Mouse (Mus musculus) intestine, embryonic 14.5 days (tissue): Measurements from ENCODE around the gene Gm9999. TPM values are rescaled to one million over a fixed set of nuclear protein-coding genes. Genes with fewer than 3 reads are reported as not detected.
A peak's percentile ranks its signal among the peaks of the same experiment; 100 is the strongest.
"Not testable (repeated sequence)": the region's sequence is repeated elsewhere in the genome, so short reads cannot be mapped to it uniquely, and the experiment has no call there.

Experiments
- ATAC-seq: fragments of 200-750 bp; cut with Nextera tagmentation; replicated peaks from 2 replicates; pipeline ENCODE4 v1.8.0; 2017; ENCODE audit warnings: low read depth, moderate number of reproducible peaks, moderate TSS enrichment, moderate library complexity; ENCODE audit not compliant: low FRiP score, low TSS enrichment
- DNase-seq: peaks from one replicate; pipeline ENCODE4 v3.0.0-alpha.2; 2018; ENCODE audit warnings: low spot score
- H3K27ac ChIP-seq: fragments of 300-500 bp; sonication (generic); 2 replicates; pipeline ENCODE4 v1.5.1; 2014; ENCODE audit warnings: low read depth, mild to moderate bottlenecking, control low read depth
- H3K27me3 ChIP-seq: fragments of 300-500 bp; sonication (generic); replicated peaks from 2 replicates; pipeline ENCODE4 v1.6.1; 2014; ENCODE audit warnings: low read length, control low read depth; ENCODE audit not compliant: control insufficient read depth, insufficient read depth
- H3K36me3 ChIP-seq: fragments of 300-500 bp; sonication (generic); 2 replicates; pipeline ENCODE4 v1.6.1; 2014; ENCODE audit warnings: low read length, control low read depth; ENCODE audit not compliant: control insufficient read depth, insufficient read depth
- H3K4me1 ChIP-seq: fragments of 300-500 bp; sonication (generic); replicated peaks from 2 replicates; pipeline ENCODE4 v1.6.1; 2014; ENCODE audit warnings: low read length, control low read depth, mixed read lengths; ENCODE audit not compliant: control insufficient read depth, insufficient read depth
- H3K4me2 ChIP-seq: fragments of 300-500 bp; sonication (generic); 2 replicates; pipeline ENCODE4 v1.6.1; 2014; ENCODE audit warnings: low read length
- H3K4me3 ChIP-seq: fragments of 300-500 bp; sonication (generic); 2 replicates; pipeline ENCODE4 v1.5.1; 2014; ENCODE audit warnings: low read depth, low read length, control low read depth, mixed read lengths
- H3K9ac ChIP-seq: fragments of 300-500 bp; sonication (generic); 2 replicates; pipeline ENCODE4 v1.6.1; 2014; ENCODE audit warnings: mild to moderate bottlenecking, low read length
- H3K9me3 ChIP-seq: fragments of 300-500 bp; sonication (generic); 2 replicates; pipeline ENCODE4 v1.6.1; 2016; ENCODE audit warnings: low read length, control low read depth; ENCODE audit not compliant: control insufficient read depth
- WGBS: fragments of 180-500 bp; shearing (Covaris S2); extraction: QIAGEN DNeasy Blood & Tissue Kit; methylation state at CpG from one replicate; pipeline ENCODE4 v1.1.7; 2014; 5-methylcytosine and 5-hydroxymethylcytosine counted together
- polyA plus RNA-seq: library from polyadenylated mRNA; unstranded; fragments of >200 nt; fragmentation: Nextera tagmentation; extraction: Ambion mirVana; gene quantifications from 2 replicates; pipeline ENCODE4 v1.2.1, GENCODE M21; 2014

Gm9999 gene
- polyA plus RNA-seq, 1 experiment from 2014 or later: not detected

DNA sequence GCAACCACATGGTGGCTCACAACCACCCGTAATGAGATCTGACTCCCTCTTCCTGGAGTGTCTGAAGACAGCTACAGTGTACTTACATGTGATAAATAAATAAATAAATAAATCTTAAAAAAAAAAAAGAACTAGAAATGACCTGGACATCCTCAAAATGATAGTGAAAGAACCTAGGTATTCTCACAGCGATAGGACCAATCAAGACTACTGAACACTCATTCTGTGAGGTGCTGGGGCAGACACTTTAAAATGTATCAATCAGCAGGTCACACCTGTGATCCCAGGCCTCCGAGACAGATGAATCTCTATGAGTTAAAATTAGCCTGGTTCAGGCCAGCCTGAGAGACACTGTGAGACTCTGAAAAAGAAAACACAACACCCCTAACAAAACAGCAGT, 33.2 kb downstream of the Gm9999 start:
- no peak for ATAC-seq
- DNase-seq: no peak
- H3K27me3 ChIP-seq: no peaks in the 10 kb centered on the region
- H3K4me2 ChIP-seq: no peak overlapping the region
- H3K27ac ChIP-seq: no peak overlapping the region
- WGBS: 71% methylated on average over 3 of the region's 3 CpGs
- H3K9me3 ChIP-seq: no peaks in the 10 kb centered on the region
- H3K36me3 ChIP-seq: no peaks in the 10 kb centered on the region
- no peak overlapping the region for H3K4me3 ChIP-seq
- peaks cover 13% of the 10 kb centered on the region; the same call in 1 of the 2 replicates for H3K4me1 ChIP-seq
- no peak overlapping the region for H3K9ac ChIP-seq

GRCm38 (mm10) chr7:47017146-47017545, 33.8 kb downstream of the Gm9999 start:
- Histone ChIP-seq H3K27me3 (no peaks in the 10 kb centered on the region), H3K4me2 (no peak overlapping the region), H3K9me3 (no peaks in the 10 kb centered on the region), H3K4me1 (peaks cover 13% of the 10 kb centered on the region; the same call in 1 of the 2 replicates), H3K27ac (no peak overlapping the region), H3K36me3 (no peaks in the 10 kb centered on the region), H3K9ac (no peak overlapping the region), H3K4me3 (no peak overlapping the region)
- ATAC-seq (no peak), DNase-seq (no peak)
- 58% methylated on average over 7 of the region's 7 CpGs for WGBS

- Histone ChIP-seq H3K27me3 (no peaks in the 10 kb centered on the region), H3K4me3 (no peak overlapping the region), H3K36me3 (no peaks in the 10 kb centered on the region), H3K4me2 (no peak overlapping the region), H3K4me1 (peaks cover 11% of the 10 kb centered on the region; the same call in 1 of the 2 replicates), H3K27ac (no peak overlapping the region), H3K9ac (no peak overlapping the region), H3K9me3 (no peaks in the 10 kb centered on the region)
- 65% methylated on average over 5 of the region's 5 CpGs for WGBS
- ATAC-seq (no peak), DNase-seq (no peak)
Observed at GRCm38 (mm10) chr7:47019641-47020040, 36.3 kb downstream of the Gm9999 start.

DNA sequence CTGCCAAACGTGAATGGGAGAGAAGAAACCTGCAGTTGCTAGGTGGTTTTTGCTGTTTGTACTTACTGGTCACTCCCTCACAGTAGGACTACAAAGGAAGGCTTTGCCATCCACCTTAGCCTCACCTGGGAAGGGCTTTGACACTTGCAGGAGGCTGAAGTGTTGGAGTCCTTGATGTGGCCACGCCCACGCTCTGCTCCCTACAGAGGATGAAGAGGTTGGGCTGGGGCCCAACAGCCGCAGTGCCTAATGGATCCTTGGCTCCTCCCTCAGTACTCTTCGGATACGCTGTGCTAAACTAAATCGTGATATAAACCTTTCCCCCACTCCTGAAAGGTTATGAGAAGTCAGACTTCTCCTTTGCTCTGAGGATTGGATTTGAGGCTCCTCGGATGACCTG, 37.6 kb downstream of the Gm9999 start:
- no peak overlapping the region for H3K4me3 ChIP-seq
- DNase-seq (no peak), ATAC-seq (0 out of 2 replicates have a peak, but pooled peaks have one; percentile 21)
- H3K27me3 ChIP-seq: no peaks in the 10 kb centered on the region
- WGBS: 11% methylated on average over 8 of the region's 8 CpGs
- no peaks in the 10 kb centered on the region for H3K4me1 ChIP-seq
- no peaks in the 10 kb centered on the region for H3K36me3 ChIP-seq
- no peak overlapping the region for H3K9ac ChIP-seq
- no peak overlapping the region for H3K27ac ChIP-seq
- H3K9me3 ChIP-seq: no peaks in the 10 kb centered on the region
- peak overlapping the region; percentile 29 for H3K4me2 ChIP-seq

- DNase-seq: no peak
- WGBS: 62% methylated on average over 7 of the region's 8 CpGs
Observed at GRCm38 (mm10) chr7:47022482-47022881, 39.1 kb downstream of the Gm9999 start.

GRCm38 (mm10) chr7:47023530-47023929, 40.1 kb downstream of the Gm9999 start:
- H3K27me3 ChIP-seq: no peaks in the 10 kb centered on the region
- DNase-seq (peak; percentile 98), ATAC-seq (peak; percentile 58; the same call in 1 of the 2 replicates)
- no peaks in the 10 kb centered on the region for H3K4me1 ChIP-seq
- no peak overlapping the region for H3K27ac ChIP-seq
- 22% methylated on average over 6 of the region's 6 CpGs for WGBS
- no peak overlapping the region for H3K9ac ChIP-seq
- H3K36me3 ChIP-seq: no peaks in the 10 kb centered on the region
- no peak overlapping the region for H3K4me2 ChIP-seq
- H3K4me3 ChIP-seq: no peak overlapping the region
- no peaks in the 10 kb centered on the region for H3K9me3 ChIP-seq

More at GRCm38 (mm10) chr7:47022482-47022881, 39.1 kb downstream of the Gm9999 start:
- Histone ChIP-seq H3K27ac (no peak overlapping the region), H3K27me3 (no peaks in the 10 kb centered on the region), H3K4me3 (no peak overlapping the region), H3K9ac (no peak overlapping the region), H3K4me2 (no peak overlapping the region), H3K9me3 (no peaks in the 10 kb centered on the region), H3K36me3 (no peaks in the 10 kb centered on the region), H3K4me1 (no peaks in the 10 kb centered on the region)
- ATAC-seq: no peak

DNA sequence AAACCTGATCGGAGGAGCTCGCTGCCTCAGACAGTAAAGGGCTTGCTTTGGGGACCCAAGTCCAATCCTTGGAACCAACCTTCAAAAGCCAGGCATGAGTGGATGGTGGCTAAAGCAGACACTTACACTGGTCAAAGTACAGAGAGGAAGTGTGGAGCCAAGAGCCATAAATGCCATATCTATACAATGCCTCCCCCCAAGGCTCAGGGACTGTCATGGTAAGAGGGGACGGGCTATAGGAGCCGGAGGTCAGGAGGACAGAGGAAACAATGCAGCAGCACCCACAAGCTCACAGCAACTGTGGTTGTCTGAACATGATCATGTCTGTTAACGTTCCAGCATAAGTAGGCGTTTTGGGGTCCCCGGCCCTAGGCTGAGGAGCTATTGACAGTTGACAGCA, 41.1 kb downstream of the Gm9999 start:
- no peak overlapping the region for H3K27ac ChIP-seq
- H3K4me3 ChIP-seq: no peak overlapping the region
- no peak overlapping the region for H3K9ac ChIP-seq
- H3K36me3 ChIP-seq: no peaks in the 10 kb centered on the region
- no peaks in the 10 kb centered on the region for H3K9me3 ChIP-seq
- no peak overlapping the region for H3K4me2 ChIP-seq
- no peaks in the 10 kb centered on the region for H3K4me1 ChIP-seq
- WGBS: 79% methylated on average over 7 of the region's 7 CpGs
- DNase-seq (no peak), ATAC-seq (0 out of 2 replicates have a peak, but pooled peaks have one; percentile 37)
- H3K27me3 ChIP-seq: no peaks in the 10 kb centered on the region

DNA sequence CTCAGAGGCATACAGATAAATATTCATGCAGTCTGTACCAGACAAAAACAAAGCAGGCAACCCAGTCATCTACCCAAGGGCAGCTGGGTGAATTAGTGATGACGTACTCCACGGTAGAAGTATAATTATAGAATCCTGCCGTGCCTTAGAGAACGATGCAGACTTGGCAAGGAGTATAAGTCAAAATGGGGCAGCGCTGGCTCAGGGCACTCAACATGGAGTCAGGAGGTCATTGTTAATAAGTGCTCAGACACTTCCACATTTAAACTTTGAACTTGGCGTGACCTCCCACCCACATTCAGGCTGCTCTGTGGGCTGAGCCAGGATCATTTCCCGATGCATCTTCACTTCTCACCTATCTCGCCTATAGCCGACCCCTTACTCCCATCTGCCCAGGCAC, 42.0 kb downstream of the Gm9999 start:
- Histone ChIP-seq H3K4me1 (no peaks in the 10 kb centered on the region), H3K27ac (no peak overlapping the region), H3K9me3 (no peaks in the 10 kb centered on the region), H3K27me3 (no peaks in the 10 kb centered on the region), H3K4me2 (no peak overlapping the region), H3K36me3 (no peaks in the 10 kb centered on the region), H3K4me3 (no peak overlapping the region), H3K9ac (no peak overlapping the region)
- 74% methylated on average over 9 of the region's 9 CpGs for WGBS
- ATAC-seq: no peak
- no peak for DNase-seq

DNA sequence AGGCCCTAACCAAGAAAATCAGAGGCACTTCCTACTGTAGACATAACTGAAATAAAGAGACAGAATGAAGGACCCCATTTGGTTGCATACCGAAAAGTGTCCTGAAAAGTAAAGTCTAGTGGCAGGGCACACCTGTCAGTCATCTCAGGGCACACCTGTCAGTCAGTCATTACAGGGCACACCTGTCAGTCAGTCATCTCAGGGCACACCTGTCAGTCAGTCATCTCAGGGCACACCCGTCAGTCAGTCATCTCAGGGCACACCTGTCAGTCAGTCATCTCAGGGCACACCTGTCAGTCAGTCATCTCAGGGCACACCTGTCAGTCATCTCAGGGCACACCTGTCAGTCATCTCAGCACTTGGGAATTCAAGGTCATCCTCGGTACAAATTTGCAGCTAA, 43.5 kb downstream of the Gm9999 start:
- not testable (repeated sequence) for H3K4me3 ChIP-seq, DNase-seq, H3K9ac ChIP-seq, H3K36me3 ChIP-seq, H3K9me3 ChIP-seq, ATAC-seq, H3K4me1 ChIP-seq, H3K4me2 ChIP-seq, H3K27me3 ChIP-seq, H3K27ac ChIP-seq
- 88% methylated on average over 3 of the region's 3 CpGs for WGBS
